Mouse (Mus musculus): ENCODE measurements around the gene Cbfa2t3. TPM values are rescaled to one million over a fixed set of nuclear protein-coding genes. Genes with fewer than 3 reads are reported as not detected.

The Cbfa2t3 gene
- total RNA-seq, 1 experiment from 2014 or later = 14.1 TPM

GRCm38 (mm10) chr8:122604640-122605039 lies 94.3 kb downstream of the Cbfa2t3 start:
- DNase-seq = no peak

GRCm38 (mm10) chr8:122600666-122601065 lies 98.2 kb downstream of the Cbfa2t3 start:
- DNase-seq = no peak

GRCm38 (mm10) chr8:122596031-122596430 lies 102.9 kb downstream of the Cbfa2t3 start:
- no peak for DNase-seq

DNA sequence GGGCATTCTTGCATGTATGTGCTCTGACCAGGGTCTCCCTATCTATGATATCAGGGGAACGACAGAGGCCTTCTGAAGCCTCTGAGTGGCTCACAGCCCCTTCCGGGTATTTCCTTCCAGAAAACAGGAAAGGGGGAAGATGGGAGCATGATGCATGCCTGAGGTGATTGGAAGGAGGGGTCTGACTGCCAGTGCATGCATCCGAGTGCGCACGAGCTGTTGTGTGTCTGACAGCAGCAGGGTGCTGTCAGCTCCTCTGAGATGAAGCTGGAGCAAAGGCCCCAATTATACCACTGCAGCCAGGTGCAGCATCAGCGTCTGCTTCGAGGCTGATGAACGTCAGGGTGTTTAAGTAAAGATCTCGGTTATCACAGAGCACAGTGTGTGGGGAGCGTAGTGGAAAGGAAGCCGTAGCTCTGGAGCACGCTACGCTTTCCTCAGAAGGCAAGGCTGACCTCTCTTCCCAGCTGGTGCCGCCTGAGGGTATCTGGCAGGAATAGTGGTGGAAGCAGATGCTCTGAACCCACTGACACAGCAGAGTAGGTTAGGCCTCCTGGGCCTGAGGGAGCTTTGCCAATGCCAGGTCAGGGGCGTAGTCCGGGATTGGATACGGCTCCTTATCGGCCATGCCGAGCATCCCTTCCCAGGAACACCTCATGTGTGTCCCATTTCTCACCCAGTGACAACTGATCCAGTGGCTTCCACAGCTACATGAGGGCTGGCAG lies 105.0 kb downstream of the Cbfa2t3 start:
- DNase-seq = no peak

- no peak for DNase-seq
Measured at GRCm38 (mm10) chr8:122593240-122593639, 105.7 kb downstream of the Cbfa2t3 start.

GRCm38 (mm10) chr8:122586749-122587148 lies 112.2 kb downstream of the Cbfa2t3 start:
- DNase-seq = no peak

GRCm38 (mm10) chr8:122586171-122586570 lies 112.7 kb downstream of the Cbfa2t3 start:
- no peak for DNase-seq

DNA sequence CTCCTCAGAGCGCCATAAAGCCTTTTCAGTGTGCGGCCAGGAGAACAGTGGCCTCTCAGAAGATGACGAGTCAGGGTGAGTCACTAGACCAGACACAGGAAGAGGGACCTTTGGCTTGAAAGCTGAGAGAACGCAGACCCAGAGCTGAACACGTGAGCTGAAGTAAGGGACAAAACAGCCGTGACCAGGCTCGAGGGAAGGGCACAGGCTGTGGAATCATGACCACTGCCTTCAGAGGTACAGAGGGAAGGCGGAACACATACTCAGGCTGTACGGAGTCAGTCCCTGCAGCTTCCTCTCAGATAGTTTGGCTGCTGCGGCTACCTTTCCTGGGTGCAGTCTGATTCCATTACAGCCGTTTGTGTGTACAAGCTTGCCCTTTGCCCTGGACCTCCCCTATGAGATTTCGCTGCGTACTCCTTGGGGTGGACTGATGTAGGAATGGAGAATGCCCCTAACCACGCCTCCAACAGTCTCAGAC lies 113.5 kb downstream of the Cbfa2t3 start:
- DNase-seq = no peak

DNA sequence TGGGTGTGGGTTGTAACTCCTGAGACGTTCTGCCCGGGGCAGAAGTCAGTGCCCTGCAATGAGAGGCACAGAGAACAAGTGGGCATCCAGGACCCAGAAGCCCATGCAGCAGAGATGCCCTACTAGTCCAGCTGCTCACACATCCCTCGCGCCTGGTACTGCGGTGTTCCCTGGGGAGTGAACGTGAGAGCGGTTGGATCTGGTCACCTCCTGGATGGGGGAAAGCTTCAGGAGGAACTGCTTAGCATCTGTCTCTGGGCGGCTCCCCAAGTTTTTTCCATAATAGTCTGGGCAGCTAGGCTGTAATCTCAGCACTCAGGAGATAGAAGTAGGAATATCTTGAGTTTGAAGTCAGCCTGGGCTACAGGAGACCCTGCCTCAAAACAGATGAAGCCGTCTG lies 113.9 kb downstream of the Cbfa2t3 start:
- no peak for DNase-seq

DNA sequence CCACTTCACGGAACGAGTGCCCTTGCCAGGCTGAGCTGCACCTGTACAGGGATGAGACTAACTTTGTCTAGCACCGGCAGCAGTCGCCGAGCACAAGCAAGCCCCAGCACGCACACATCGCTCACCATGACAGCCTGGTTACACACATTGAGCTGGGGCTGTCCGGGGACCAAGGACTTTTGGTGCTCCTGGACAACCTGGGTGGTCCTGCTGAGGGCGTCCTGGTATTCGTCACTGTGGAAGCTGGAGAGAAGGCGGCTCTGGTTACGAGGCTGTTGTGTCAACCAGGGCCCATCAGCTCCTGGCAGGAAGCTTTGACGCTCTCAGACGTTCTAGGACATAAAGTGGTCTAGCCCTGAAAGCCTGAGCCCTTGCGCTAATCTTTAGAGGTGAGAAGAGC lies 118.0 kb downstream of the Cbfa2t3 start:
- DNase-seq = no peak

GRCm38 (mm10) chr8:122579196-122579595 lies 119.7 kb downstream of the Cbfa2t3 start:
- DNase-seq = no peak

DNA sequence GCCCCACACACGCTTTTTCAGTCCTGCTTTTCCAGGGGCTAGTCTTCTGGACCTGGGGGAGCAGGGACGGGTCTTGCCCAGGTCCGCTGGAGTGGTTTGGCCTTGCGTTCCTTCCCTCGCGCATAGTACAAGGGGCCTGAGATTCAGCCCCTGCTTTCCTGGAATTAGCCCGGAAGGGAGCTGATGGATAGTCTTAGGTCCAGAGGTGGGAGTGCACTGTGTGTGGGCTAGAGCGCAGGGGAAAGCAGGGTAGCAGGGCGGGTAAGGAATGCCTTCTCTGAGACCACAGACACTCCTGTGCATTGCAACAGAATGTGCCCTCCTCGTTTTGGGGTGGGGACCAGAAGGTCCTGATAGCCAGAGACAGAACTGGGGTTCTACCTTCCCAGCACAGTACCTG lies 121.8 kb downstream of the Cbfa2t3 start:
- no peak for DNase-seq

DNA sequence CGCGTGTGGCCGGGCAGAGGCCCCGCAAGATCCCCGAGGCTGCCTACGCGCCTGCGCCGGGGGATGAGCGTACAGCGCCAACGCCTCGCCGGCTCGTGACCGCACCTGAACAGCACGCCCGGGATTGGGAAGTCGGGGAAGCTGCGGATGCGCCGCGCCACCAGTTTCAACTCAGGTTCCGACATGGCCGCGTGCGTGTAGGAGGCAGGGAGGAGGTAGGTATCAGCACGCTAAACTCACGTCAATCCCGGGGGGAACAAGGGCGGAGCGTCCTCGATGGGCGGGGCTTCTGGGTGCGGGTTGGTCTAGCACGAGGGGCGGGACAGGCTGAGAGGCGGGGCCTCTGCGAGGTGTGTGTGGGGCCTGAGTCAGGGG lies 122.3 kb downstream of the Cbfa2t3 start, which contains the start of gene Aprt:
Gene Aprt (minus strand): TSS at position 262 of the 375 bp plus-strand sequence.
- DNase-seq = peak; percentile 95

DNA sequence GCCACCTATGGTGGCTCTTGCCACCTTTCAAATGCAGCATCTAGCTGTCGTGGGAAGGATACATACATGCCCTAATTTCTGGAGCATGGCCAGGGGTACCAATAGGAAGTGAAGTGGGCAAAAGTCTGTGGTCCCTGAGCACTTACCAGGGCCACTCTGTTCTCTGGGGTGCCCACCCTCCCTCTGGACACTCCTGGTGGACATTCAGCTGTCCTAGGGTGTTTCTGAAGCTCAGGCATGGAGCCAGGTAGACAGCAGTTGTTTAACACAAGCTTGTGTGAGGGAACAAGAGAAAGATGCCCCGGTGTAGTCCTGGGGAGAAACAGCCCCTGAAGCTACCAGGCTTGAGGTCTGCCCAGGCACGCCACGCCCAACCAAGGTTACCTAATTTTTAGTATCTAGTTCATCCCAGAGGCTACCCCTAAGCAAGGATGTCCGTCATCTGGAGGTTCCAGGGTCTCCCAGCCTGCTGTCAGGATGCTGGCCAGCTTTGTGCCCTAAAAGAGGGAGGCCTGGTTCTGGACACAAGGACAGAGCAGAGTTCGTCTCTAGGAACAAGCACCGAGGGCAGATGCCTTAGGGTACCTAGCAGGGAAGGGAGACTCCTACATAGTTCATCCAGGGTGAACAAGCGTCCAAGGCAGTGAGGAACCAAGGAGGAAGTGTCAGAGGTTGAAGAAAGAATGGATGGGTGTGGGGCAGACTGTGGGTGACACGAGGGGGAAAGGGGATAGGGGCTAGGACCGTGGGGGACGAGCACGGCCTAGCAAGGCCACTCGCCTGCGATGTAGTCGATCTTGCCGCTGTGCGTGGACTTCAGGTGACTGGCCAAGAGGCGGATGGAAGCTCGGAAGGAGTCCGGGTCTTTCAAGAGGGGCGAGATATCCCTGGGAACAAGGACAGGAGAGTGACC lies 122.9 kb downstream of the Cbfa2t3 start:
- DNase-seq = no peak

GRCm38 (mm10) chr8:122575286-122575685 lies 123.6 kb downstream of the Cbfa2t3 start:
- no peak for DNase-seq

Small RNAs within 50 kb of the gene (microRNA-seq; reads per million reads assigned to microRNA genes)
- 0 reads per million in 2 experiments for gene Mir6396

Other genes starting within 250 kb of the Cbfa2t3 start
- gene Snai3, start 238.4 kb downstream of the Cbfa2t3 start, total RNA-seq (2021) = not detected in 2 replicates
- gene Rnf166, start 223.0 kb downstream of the Cbfa2t3 start, total RNA-seq (2021) = 65.3 and 66.5 TPM in 2 replicates
- 20.6 and 24.7 TPM in 2 replicates for gene Ctu2, start 223.0 kb downstream of the Cbfa2t3 start, total RNA-seq (2021)
- gene Piezo1, start 147.8 kb downstream of the Cbfa2t3 start, total RNA-seq (2021) = 18.3 and 20.1 TPM in 2 replicates
- 12.5 and 17.7 TPM in 2 replicates for gene Cdt1, start 131.1 kb downstream of the Cbfa2t3 start, total RNA-seq (2021)
- 50.6 and 66.4 TPM in 2 replicates for gene Aprt, start 122.2 kb downstream of the Cbfa2t3 start, total RNA-seq (2021)
- gene Galns, start 87.6 kb downstream of the Cbfa2t3 start, total RNA-seq (2021) = 6.2 and 7.3 TPM in 2 replicates
- 57.9 and 63.3 TPM in 2 replicates for gene Trappc2l, start 87.5 kb downstream of the Cbfa2t3 start, total RNA-seq (2021)
- gene Pabpn1l, start 76.4 kb downstream of the Cbfa2t3 start, total RNA-seq (2021) = not detected in 2 replicates
- gene Acsf3, start 76.4 kb upstream of the Cbfa2t3 start, total RNA-seq (2021) = 36.6 and 40.9 TPM in 2 replicates
- gene Cdh15, start 148.9 kb upstream of the Cbfa2t3 start, total RNA-seq (2021) = 0.55 TPM in 1 of 2 replicates, not detected in the other

Measured in adrenal gland, postnatal 25 days (tissue).